Mouse (Mus musculus): ENCODE measurements around the gene Psmg3. TPM values are rescaled to one million over a fixed set of nuclear protein-coding genes. Genes with fewer than 3 reads are reported as not detected.

Gene Psmg3
- total RNA-seq, 1 experiment from 2014 or later = 7.6 TPM

GRCm38 (mm10) chr5:139818056-139818455 is 8.6 kb downstream of the Psmg3 start:
- no peak for ATAC-seq (replicated peaks; ENCODE audit: insufficient number of reproducible peaks, low FRiP score, low TSS enrichment, poor library complexity, severe bottlenecking)

GRCm38 (mm10) chr5:139817292-139817691 is 9.4 kb downstream of the Psmg3 start:
- no peak for ATAC-seq (replicated peaks; ENCODE audit: insufficient number of reproducible peaks, low FRiP score, low TSS enrichment, poor library complexity, severe bottlenecking)

DNA sequence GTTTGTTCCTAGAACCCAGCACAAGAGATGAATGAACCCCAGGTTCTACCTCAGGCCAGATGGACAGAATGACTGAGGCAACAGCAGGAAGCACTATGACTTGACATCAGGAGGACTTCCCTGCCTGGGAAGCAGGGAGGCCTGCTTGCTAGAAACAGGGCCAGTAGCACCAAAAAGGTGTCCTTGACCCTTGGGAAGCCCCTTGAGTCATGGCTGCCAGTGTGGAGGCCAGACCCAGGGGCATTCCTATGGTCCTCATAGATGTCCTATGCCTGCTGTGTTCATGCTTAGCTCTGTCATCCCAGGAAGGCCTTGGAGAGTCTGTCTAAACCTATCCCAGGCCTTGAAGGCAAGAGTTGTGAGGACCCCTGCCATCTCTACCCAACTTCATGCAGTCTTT is 10.2 kb downstream of the Psmg3 start:
- ATAC-seq (replicated peaks; ENCODE audit: insufficient number of reproducible peaks, low FRiP score, low TSS enrichment, poor library complexity, severe bottlenecking) = no peak

GRCm38 (mm10) chr5:139815964-139816363 is 10.7 kb downstream of the Psmg3 start:
- ATAC-seq (replicated peaks; ENCODE audit: insufficient number of reproducible peaks, low FRiP score, low TSS enrichment, poor library complexity, severe bottlenecking) = no peak

DNA sequence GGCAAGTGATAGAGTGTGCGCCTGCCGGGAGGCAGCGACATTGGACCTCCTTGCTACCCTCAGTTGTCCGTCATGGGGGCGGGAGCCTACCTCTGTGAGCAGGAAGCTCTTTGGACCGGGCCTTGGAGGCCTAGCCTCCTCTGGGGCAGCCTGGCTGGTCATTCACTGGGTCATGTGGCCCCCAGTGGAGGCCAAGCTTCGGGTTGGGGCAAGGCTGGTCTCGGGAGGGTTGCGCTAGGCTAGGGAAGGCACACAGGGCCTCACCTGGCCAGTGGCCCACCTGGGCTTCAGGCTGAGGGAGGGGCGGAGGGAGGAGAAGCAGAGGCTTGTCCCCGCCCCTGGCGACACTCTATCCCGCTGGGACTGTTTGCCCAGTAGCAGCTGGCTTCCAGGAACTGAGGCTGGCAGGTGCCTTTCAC is 12.7 kb downstream of the Psmg3 start:
- no peak for ATAC-seq (replicated peaks; ENCODE audit: insufficient number of reproducible peaks, low FRiP score, low TSS enrichment, poor library complexity, severe bottlenecking)

DNA sequence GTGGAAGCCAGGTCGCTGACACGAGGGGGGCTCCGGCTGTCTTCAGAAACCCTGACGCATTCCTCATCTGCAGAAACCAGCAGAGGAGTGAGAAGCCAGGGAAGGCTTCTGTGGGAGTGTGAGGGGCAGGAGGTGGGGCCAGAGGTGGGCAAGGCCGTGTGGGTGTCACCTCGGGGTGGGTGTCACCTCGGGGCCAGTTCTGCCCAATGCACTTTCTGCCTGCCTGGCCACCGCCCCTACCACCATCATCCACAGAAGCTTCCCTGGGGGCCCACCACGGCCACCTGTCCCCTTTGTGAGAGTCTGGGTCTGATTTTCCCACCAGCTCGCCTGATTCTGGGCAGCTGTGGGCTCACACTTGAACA is 13.6 kb downstream of the Psmg3 start:
- no peak for ATAC-seq (replicated peaks; ENCODE audit: insufficient number of reproducible peaks, low FRiP score, low TSS enrichment, poor library complexity, severe bottlenecking)

- no peak for ATAC-seq (replicated peaks; ENCODE audit: insufficient number of reproducible peaks, low FRiP score, low TSS enrichment, poor library complexity, severe bottlenecking)
These were observed 14.1 kb downstream of the Psmg3 start for GRCm38 (mm10) chr5:139812398-139813125.

- ATAC-seq (replicated peaks; ENCODE audit: insufficient number of reproducible peaks, low FRiP score, low TSS enrichment, poor library complexity, severe bottlenecking) = no peak
These were observed 14.8 kb downstream of the Psmg3 start for GRCm38 (mm10) chr5:139811677-139812397.

GRCm38 (mm10) chr5:139809397-139809796 is 17.3 kb downstream of the Psmg3 start:
- ATAC-seq (replicated peaks; ENCODE audit: insufficient number of reproducible peaks, low FRiP score, low TSS enrichment, poor library complexity, severe bottlenecking) = no peak

DNA sequence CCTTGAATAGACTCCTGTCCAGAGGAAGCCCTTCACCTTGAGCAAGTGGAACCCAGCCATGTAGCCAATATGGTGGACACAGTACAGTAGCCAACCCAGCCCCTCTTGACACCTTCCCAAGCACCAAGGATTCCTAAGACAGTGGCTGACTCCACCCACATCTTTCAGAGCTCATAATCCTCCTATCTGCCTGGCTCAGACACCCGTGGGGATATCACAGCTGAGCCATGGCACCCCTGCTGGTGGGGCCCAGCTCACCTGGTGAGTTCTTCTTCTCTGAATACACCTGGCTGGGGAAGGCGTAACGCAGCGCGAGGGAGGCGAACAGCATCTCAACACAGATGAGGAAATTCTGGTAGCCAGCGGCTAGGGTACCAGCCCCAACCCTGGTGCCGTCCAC is 20.8 kb downstream of the Psmg3 start:
- no peak for ATAC-seq (replicated peaks; ENCODE audit: insufficient number of reproducible peaks, low FRiP score, low TSS enrichment, poor library complexity, severe bottlenecking)

- no peak for ATAC-seq (replicated peaks; ENCODE audit: insufficient number of reproducible peaks, low FRiP score, low TSS enrichment, poor library complexity, severe bottlenecking)
These were observed 22.0 kb downstream of the Psmg3 start for GRCm38 (mm10) chr5:139804573-139805111.

DNA sequence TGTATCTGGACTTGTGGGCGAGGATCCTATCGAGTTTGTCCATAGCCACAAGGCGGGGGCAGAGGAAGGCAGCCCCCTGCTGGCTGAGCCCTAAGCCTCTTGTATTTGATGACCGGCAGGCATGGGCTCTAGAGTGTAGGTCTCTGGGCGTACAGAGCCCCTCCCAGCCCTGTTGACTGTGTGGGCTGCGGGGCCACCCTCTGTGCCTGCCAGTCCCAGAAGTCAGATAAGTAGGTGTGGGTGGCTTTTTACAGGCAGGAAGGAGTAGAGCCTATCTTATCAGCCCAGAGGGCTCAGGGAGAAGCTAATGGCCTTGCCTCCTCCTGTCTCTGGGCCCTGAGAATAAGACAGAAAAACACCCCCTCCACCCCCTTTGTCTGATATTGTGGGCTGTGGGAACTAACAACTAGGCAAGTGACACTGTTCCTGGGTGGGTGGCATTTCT is 22.6 kb downstream of the Psmg3 start:
- ATAC-seq (replicated peaks; ENCODE audit: insufficient number of reproducible peaks, low FRiP score, low TSS enrichment, poor library complexity, severe bottlenecking) = 0 out of 2 replicates have a peak, but pooled peaks have one; percentile 1

GRCm38 (mm10) chr5:139803601-139804102 is 23.0 kb downstream of the Psmg3 start:
- ATAC-seq (replicated peaks; ENCODE audit: insufficient number of reproducible peaks, low FRiP score, low TSS enrichment, poor library complexity, severe bottlenecking) = 0 out of 2 replicates have a peak, but pooled peaks have one; percentile 11

DNA sequence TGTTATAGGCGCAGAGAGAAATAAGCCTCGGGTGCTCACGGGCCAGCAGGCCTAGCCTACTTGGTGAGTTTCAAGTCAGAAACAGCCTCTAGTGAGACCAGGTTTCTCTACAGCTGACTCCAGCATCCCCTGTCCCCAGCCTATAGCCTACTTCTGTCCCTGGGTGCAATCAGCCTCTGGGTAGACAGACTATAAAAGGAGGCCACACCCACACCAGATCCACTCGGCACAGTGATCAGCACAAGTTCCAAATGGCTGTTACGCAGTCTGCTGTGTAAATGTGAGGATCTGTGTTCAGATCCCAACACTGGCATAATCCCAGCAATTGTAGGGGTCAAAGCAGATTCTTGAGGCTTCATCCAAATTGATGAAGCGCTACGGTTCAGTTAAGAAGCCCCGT is 23.5 kb downstream of the Psmg3 start:
- no peak for ATAC-seq (replicated peaks; ENCODE audit: insufficient number of reproducible peaks, low FRiP score, low TSS enrichment, poor library complexity, severe bottlenecking)

- no peak for ATAC-seq (replicated peaks; ENCODE audit: insufficient number of reproducible peaks, low FRiP score, low TSS enrichment, poor library complexity, severe bottlenecking)
These were observed 24.8 kb downstream of the Psmg3 start for GRCm38 (mm10) chr5:139801880-139802279.

GRCm38 (mm10) chr5:139801231-139801630 is 25.5 kb downstream of the Psmg3 start:
- no peak for ATAC-seq (replicated peaks; ENCODE audit: insufficient number of reproducible peaks, low FRiP score, low TSS enrichment, poor library complexity, severe bottlenecking)

- no peak for ATAC-seq (replicated peaks; ENCODE audit: insufficient number of reproducible peaks, low FRiP score, low TSS enrichment, poor library complexity, severe bottlenecking)
These were observed 26.7 kb downstream of the Psmg3 start for GRCm38 (mm10) chr5:139799801-139800590.

- ATAC-seq (replicated peaks; ENCODE audit: insufficient number of reproducible peaks, low FRiP score, low TSS enrichment, poor library complexity, severe bottlenecking) = no peak
These were observed 27.6 kb downstream of the Psmg3 start for GRCm38 (mm10) chr5:139799041-139799440.

Measured in monocyte, adult 5-6 weeks (primary cell).